Mouse (Mus musculus) olfactory bulb, adult 2 months (tissue): Measurements from ENCODE around the gene Ddx24.

ENCODE experiments used
- CTCF ChIP-seq: fragments of 200-500 bp; IDR thresholded peaks from 2 replicates; pipeline ENCODE4 v1.5.1; 2012; ENCODE audit warnings: low read depth, mild to moderate bottlenecking, low read length, moderate library complexity; ENCODE audit not compliant: insufficient read depth
- POLR2A ChIP-seq: fragments of 200-500 bp; IDR thresholded peaks from 2 replicates; pipeline ENCODE4 v1.6.1; 2012; ENCODE audit warnings: mild to moderate bottlenecking, low read depth, low read length, moderate library complexity; ENCODE audit not compliant: insufficient read depth

DNA sequence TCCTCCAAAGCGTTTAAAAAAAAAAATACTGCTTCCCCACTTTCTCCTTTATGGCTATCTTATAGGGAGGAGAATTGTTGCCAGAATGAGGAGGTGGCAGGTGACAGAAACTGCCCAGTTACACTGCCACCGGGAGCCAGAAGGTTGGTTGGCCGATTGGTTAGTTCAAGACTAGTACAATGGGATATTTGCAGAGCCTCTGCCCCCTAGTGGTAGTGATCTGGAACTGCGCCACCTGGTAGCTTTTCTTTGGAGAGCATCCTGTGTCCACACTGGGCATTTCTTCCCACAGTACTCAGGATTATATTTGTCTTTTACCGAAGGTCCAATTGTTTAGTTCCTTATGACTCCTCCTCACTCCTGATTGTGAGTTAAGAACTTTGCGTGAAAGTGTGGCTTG, 53.9 kb downstream of the Ddx24 start:
- TF ChIP-seq POLR2A (no peak), CTCF (peak; percentile 23; the same call in 1 of the 2 replicates)
